Mouse (Mus musculus): ENCODE measurements around the gene Glra1.

DNA sequence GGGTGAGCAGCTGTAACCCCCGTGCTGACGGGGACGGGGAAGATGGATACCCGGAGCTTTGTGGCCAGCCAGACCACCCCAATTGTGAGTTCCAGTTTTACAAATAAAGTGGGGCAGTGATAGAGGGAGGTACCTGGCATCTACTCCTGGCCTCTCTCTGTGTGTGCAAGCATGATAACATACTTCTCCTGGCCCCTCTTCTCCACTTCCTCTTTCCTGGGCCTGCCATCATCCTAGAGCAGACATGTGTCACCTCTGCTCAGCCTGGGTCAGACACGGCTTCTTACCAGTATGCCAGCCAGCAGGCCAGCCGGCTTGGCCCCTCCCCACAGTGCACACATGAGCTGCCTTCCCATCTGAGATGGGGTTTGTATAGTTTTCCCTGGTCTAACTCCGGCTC lies 77.3 kb downstream of the Glra1 start:
- TF ChIP-seq CTCF (IDR thresholded peaks at IDR 0.05; ENCODE audit: borderline replicate concordance, extremely low read depth, insufficient read depth, insufficient read length): no peak
- TF ChIP-seq POLR2A (IDR thresholded peaks at IDR 0.05; ENCODE audit: borderline replicate concordance, extremely low read depth, insufficient read depth, insufficient read length, poor library complexity, severe bottlenecking): no peak
